Mouse (Mus musculus): ENCODE results near the gene Itpkb. TPM values are rescaled to one million over a fixed set of nuclear protein-coding genes. Genes with fewer than 3 reads are reported as not detected.

Gene Itpkb
- polyA plus RNA-seq, 1 experiment from 2014 or later: 10.9 TPM

DNA sequence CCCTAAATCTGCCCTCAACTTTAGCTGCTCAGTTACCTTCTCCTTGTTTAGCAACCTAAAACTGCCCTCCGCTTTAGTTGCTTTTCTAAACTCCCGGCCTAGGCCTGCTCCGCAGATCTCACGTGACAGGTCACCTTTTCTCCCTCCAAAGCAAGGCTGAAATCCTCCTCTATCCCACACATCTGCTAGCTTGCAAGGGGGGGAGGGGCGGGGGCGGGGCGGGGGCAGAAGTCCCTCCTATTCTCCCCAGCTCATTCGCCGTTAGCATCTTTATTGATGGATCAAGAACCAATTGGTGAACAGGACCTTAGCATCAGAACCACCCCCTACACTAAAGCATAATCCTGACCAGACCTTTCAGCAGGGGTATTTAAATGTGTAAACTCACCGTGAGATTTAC is 10.4 kb upstream of the Itpkb start:
- H3K4me2 ChIP-seq (replicated peaks; ENCODE audit: low read depth, low read length): no peak overlapping the region
- WGBS: 13% methylated on average over 10 of the region's 10 CpGs

DNA sequence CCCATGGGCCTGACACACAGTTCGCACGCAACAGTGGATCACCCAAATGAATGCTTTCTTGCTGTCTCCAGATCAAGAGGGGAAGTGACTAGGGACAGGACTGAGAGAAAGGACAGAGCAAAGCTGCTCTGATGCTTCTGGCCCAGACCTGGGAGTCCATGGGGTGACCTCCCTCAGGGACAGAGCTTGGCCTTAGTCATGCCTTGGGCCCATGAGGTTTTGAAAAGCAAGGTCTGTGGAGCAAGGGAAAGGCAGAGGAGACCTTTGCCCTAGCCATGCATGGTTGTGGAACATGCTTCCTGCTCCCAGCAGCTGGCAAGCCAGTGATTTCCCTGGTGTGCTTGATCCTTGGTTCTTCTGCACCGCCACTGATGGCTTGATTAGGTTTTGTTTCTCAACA is 7.4 kb upstream of the Itpkb start:
- Histone ChIP-seq H3K4me2 (replicated peaks; ENCODE audit: low read depth, low read length) (no peak overlapping the region), H3K36me3 (ENCODE audit: control insufficient read depth, insufficient read depth, low read length) (no peaks in the 10 kb centered on the region), H3K9ac (replicated peaks; ENCODE audit: low read depth, low read length) (no peak overlapping the region), H3K9me3 (ENCODE audit: control insufficient read depth, low read depth, low read length) (no peaks in the 10 kb centered on the region), H3K27me3 (ENCODE audit: control insufficient read depth, insufficient read depth, low read length) (no peaks in the 10 kb centered on the region), H3K4me3 (ENCODE audit: low read depth, low read length) (no peak overlapping the region), H3K4me1 (ENCODE audit: control insufficient read depth, insufficient read depth, low read length) (no peaks in the 10 kb centered on the region), H3K27ac (ENCODE audit: low read length) (no peak overlapping the region)
- WGBS: 94% methylated on average over 3 of the region's 3 CpGs
- ATAC-seq (ENCODE audit: insufficient number of reproducible peaks, insufficient read depth, low FRiP score, low read depth): no peak

More for the DNA sequence above, 10.4 kb upstream of the Itpkb start:
- no peaks in the 10 kb centered on the region for H3K36me3 ChIP-seq (ENCODE audit: control insufficient read depth, insufficient read depth, low read length)
- no peaks in the 10 kb centered on the region for H3K27me3 ChIP-seq (ENCODE audit: control insufficient read depth, insufficient read depth, low read length)
- peaks cover under 1% of the 10 kb centered on the region; the same call in 1 of the 2 replicates for H3K4me1 ChIP-seq (ENCODE audit: control insufficient read depth, insufficient read depth, low read length)
- H3K27ac ChIP-seq (ENCODE audit: low read length): no peak overlapping the region
- H3K9ac ChIP-seq (replicated peaks; ENCODE audit: low read depth, low read length): no peak overlapping the region
- H3K9me3 ChIP-seq (ENCODE audit: control insufficient read depth, low read depth, low read length): no peaks in the 10 kb centered on the region
- H3K4me3 ChIP-seq (ENCODE audit: low read depth, low read length): no peak overlapping the region
- ATAC-seq (ENCODE audit: insufficient number of reproducible peaks, insufficient read depth, low FRiP score, low read depth): no peak; the same call in 1 of the 2 replicates

DNA sequence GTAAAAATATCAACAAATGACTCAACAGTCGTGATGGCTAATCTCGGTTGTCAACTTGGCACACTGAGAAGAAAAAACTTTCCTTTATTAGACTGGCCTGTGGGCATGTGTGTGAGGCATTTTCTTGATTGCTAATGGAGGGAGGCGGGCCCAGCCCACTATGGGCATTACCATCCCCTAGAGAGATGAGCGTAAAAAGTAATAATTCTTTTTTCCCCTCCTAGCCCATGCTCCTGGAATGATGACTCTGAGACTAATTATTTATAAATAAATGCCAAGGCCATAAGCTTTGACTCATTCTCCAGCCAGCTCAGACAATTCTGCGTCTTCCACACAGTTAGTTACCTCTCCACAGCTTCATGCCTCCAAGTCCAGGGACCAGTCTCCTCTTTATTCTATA is 6.8 kb upstream of the Itpkb start:
- no peak for ATAC-seq (ENCODE audit: insufficient number of reproducible peaks, insufficient read depth, low FRiP score, low read depth)
- Histone ChIP-seq H3K27ac (ENCODE audit: low read length) (no peak overlapping the region), H3K9me3 (ENCODE audit: control insufficient read depth, low read depth, low read length) (no peaks in the 10 kb centered on the region), H3K9ac (replicated peaks; ENCODE audit: low read depth, low read length) (no peak overlapping the region), H3K4me3 (ENCODE audit: low read depth, low read length) (no peak overlapping the region), H3K4me1 (ENCODE audit: control insufficient read depth, insufficient read depth, low read length) (no peaks in the 10 kb centered on the region), H3K36me3 (ENCODE audit: control insufficient read depth, insufficient read depth, low read length) (no peaks in the 10 kb centered on the region), H3K4me2 (replicated peaks; ENCODE audit: low read depth, low read length) (no peak overlapping the region), H3K27me3 (ENCODE audit: control insufficient read depth, insufficient read depth, low read length) (no peaks in the 10 kb centered on the region)
- WGBS: 85% methylated on average over 5 of the region's 5 CpGs

DNA sequence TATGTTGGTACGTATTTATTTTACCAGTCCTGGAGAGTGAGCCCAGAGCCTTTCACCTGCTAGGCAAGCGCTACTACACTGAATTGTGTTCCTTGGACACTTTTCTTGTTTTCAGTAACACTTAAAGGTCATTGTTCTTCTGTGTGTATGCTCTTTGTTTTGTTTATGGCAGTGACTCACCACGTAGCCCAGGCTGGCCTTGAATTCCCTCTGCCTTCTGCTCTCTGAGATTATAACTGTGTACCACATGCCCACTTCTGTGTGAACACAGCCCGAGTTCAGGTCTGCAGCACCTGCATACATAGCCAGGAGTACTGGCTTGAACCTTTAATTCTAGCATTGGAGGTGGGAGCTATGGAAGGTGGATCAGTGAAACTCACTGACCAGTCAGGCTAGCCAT is 6.0 kb upstream of the Itpkb start:
- no peak overlapping the region for H3K9ac ChIP-seq (replicated peaks; ENCODE audit: low read depth, low read length)
- H3K27me3 ChIP-seq (ENCODE audit: control insufficient read depth, insufficient read depth, low read length): no peaks in the 10 kb centered on the region
- WGBS: 87% methylated on average over 4 of the region's 4 CpGs
- H3K9me3 ChIP-seq (ENCODE audit: control insufficient read depth, low read depth, low read length): no peaks in the 10 kb centered on the region
- no peaks in the 10 kb centered on the region for H3K36me3 ChIP-seq (ENCODE audit: control insufficient read depth, insufficient read depth, low read length)
- H3K4me2 ChIP-seq (replicated peaks; ENCODE audit: low read depth, low read length): no peak overlapping the region
- no peak overlapping the region for H3K27ac ChIP-seq (ENCODE audit: low read length)
- peaks cover under 1% of the 10 kb centered on the region; the same call in 1 of the 2 replicates for H3K4me1 ChIP-seq (ENCODE audit: control insufficient read depth, insufficient read depth, low read length)
- H3K4me3 ChIP-seq (ENCODE audit: low read depth, low read length): no peak overlapping the region
- ATAC-seq (ENCODE audit: insufficient number of reproducible peaks, insufficient read depth, low FRiP score, low read depth): no peak

DNA sequence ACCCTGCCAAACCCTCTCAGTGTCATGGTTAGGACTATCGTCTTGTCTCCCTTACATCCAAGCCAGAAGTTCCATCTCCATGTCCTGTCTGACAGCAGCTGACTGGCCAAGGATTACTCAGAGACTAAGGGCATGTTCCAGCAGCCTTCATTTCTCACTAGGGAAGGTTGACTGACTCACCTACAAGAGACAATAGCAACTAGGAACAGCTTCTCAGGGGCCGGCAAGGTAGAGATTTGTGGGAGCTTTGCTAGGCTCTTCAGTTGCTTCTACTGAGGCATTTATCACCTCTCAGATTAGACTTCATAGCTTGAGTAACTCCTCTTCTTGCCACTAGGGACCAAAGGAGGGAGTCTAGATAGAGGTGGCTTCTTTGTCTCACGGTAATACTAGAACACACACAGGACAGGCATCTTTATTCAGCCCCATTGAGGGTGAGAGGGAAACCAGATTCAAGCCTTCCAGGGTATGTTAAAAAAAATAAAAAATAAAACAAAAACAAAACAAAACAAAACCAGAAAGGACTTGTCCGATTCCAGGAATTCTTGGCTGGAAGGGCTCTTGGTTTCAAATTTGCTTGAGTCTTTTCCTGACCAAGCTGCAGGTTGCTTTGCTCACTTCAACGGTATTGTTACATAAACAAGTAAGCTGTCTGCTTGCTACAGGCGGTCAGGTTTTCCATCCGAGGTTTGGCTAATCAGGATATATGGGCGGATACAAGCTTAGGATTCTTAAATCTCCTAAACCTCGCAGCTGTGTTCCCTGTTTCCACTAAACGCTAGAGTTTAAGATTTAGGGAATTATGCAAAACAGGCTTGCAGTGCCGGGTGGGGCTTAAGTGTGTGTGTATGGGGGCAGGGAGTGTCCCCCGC is 1.3 kb upstream of the Itpkb start:
- H3K27me3 ChIP-seq (ENCODE audit: control insufficient read depth, insufficient read depth, low read length): no peaks in the 10 kb centered on the region
- ATAC-seq (ENCODE audit: insufficient number of reproducible peaks, insufficient read depth, low FRiP score, low read depth): no peak
- H3K27ac ChIP-seq (ENCODE audit: low read length): peak overlapping the region; percentile 76
- H3K9ac ChIP-seq (replicated peaks; ENCODE audit: low read depth, low read length): no peak overlapping the region
- no peak overlapping the region for H3K4me3 ChIP-seq (ENCODE audit: low read depth, low read length)
- H3K9me3 ChIP-seq (ENCODE audit: control insufficient read depth, low read depth, low read length): no peaks in the 10 kb centered on the region
- H3K4me1 ChIP-seq (ENCODE audit: control insufficient read depth, insufficient read depth, low read length): peaks cover 23% of the 10 kb centered on the region
- peak overlapping the region; percentile 99 for H3K4me2 ChIP-seq (replicated peaks; ENCODE audit: low read depth, low read length)
- WGBS: 16% methylated on average over 12 of the region's 12 CpGs
- H3K36me3 ChIP-seq (ENCODE audit: control insufficient read depth, insufficient read depth, low read length): peaks cover 5% of the 10 kb centered on the region; the same call in 1 of the 2 replicates

DNA sequence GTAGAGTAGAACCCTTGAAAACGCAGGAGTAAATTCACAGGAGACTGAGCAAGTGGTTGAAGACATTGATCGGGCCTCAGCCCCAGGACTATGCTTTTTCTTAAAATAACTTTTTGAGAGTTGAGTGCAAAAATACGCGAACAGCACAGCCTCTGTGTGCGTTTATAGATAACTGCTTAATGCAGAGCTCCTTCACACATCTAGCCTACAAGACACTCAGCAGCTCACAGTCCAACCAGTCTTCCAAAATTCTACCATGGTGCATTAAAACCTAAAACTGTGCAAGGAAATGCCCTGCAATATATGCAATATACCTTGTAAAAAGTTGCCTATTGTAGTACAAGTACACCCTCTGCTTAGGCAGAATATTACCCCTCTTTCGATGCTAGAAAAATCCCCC is 579 bp upstream of the Itpkb start:
- peak overlapping the region; percentile 99 for H3K4me2 ChIP-seq (replicated peaks; ENCODE audit: low read depth, low read length)
- WGBS: 17% methylated on average over 6 of the region's 6 CpGs
- peaks cover 29% of the 10 kb centered on the region for H3K4me1 ChIP-seq (ENCODE audit: control insufficient read depth, insufficient read depth, low read length)
- H3K36me3 ChIP-seq (ENCODE audit: control insufficient read depth, insufficient read depth, low read length): peaks cover 5% of the 10 kb centered on the region; the same call in 1 of the 2 replicates
- no peak overlapping the region for H3K9ac ChIP-seq (replicated peaks; ENCODE audit: low read depth, low read length)
- H3K27ac ChIP-seq (ENCODE audit: low read length): peak overlapping the region; percentile 76
- ATAC-seq (ENCODE audit: insufficient number of reproducible peaks, insufficient read depth, low FRiP score, low read depth): no peak
- H3K4me3 ChIP-seq (ENCODE audit: low read depth, low read length): 0 out of 2 replicates have a peak overlapping the region, but pooled peaks have one; percentile 75
- no peaks in the 10 kb centered on the region for H3K27me3 ChIP-seq (ENCODE audit: control insufficient read depth, insufficient read depth, low read length)
- H3K9me3 ChIP-seq (ENCODE audit: control insufficient read depth, low read depth, low read length): no peaks in the 10 kb centered on the region

DNA sequence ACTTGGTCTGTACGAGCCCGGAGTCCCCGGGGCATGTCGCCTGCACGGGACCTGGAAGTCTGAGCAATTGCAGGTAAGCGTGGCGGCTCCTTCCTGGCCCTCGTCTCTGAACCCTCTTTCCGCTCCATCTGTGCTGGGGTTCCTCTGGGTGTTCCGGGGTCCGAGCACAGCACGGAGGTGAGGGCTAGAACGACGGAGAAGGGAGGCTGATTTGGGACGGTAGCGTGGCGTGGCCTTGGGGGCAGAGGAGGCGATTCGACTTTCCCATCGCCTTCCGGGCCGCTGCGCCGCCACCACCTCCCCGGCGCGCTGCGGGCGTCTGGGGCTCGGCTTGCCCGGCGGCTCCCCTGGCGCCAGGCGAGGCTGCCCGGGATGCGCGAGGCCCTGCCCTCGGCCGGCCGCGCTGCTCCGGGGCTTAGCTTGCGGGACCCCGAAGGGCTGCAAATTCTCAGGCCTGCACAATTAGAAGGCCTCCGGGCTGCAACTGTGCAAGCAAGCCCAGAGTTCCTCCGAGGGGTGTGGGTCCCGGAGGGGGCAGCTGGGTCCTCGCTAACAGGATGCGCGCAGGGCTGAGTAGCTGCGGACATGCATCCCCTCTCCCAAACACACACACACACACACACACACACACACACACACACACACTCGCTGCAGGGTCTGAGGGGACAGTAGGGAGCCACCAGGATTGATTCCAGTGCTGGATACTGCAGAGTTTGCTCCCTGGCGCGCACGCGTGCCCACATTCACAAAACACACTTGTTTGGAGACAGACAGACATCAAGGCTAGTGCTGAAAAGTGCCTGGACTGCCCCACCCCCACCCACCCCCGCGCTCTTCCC is 641 bp downstream of the Itpkb start:
- under 1% methylated on average over 58 of the region's 58 CpGs for WGBS
- Histone ChIP-seq H3K4me3 (ENCODE audit: low read depth, low read length) (peak overlapping the region; percentile 75), H3K27me3 (ENCODE audit: control insufficient read depth, insufficient read depth, low read length) (no peaks in the 10 kb centered on the region), H3K9ac (replicated peaks; ENCODE audit: low read depth, low read length) (peak overlapping the region; percentile 92), H3K4me2 (replicated peaks; ENCODE audit: low read depth, low read length) (peak overlapping the region; percentile 99), H3K36me3 (ENCODE audit: control insufficient read depth, insufficient read depth, low read length) (peaks cover 5% of the 10 kb centered on the region; the same call in 1 of the 2 replicates), H3K27ac (ENCODE audit: low read length) (peak overlapping the region; percentile 95), H3K9me3 (ENCODE audit: control insufficient read depth, low read depth, low read length) (no peaks in the 10 kb centered on the region), H3K4me1 (ENCODE audit: control insufficient read depth, insufficient read depth, low read length) (peaks cover 39% of the 10 kb centered on the region)
- ATAC-seq (ENCODE audit: insufficient number of reproducible peaks, insufficient read depth, low FRiP score, low read depth): peak; percentile 47; the same call in 1 of the 2 replicates

DNA sequence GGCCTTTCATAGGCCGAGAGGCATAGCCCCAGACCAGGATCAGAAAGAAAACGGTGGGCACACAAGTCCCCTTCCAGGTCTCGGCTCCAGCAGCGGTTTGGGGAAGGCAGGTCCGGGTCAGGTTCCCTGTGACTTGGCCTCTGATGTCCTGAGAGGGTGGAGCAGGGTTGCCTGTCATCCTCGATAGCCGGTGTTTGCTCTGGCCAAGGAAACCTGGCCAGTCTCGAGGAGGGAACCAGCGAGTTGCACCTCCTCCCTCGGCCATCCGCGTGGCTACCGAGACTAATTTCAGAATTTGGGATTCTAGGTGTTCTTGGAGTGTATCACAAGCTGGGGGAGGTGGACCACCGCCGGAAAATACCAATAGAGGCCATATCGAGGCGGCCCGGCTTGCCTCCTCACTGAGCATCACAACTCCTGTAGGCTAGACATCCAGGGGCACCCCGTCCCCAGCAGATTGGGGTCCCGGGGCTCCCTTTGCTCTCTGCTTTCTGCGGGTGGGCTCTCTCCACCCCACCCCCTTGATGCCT is 1.3 kb downstream of the Itpkb start:
- WGBS: 1% methylated on average over 21 of the region's 21 CpGs
- Histone ChIP-seq H3K36me3 (ENCODE audit: control insufficient read depth, insufficient read depth, low read length) (peaks cover 5% of the 10 kb centered on the region; the same call in 1 of the 2 replicates), H3K4me2 (replicated peaks; ENCODE audit: low read depth, low read length) (peak overlapping the region; percentile 99), H3K9ac (replicated peaks; ENCODE audit: low read depth, low read length) (peak overlapping the region; percentile 92), H3K9me3 (ENCODE audit: control insufficient read depth, low read depth, low read length) (no peaks in the 10 kb centered on the region), H3K4me1 (ENCODE audit: control insufficient read depth, insufficient read depth, low read length) (peaks cover 39% of the 10 kb centered on the region), H3K4me3 (ENCODE audit: low read depth, low read length) (peak overlapping the region; percentile 75), H3K27ac (ENCODE audit: low read length) (peak overlapping the region; percentile 95; the same call in 1 of the 2 replicates), H3K27me3 (ENCODE audit: control insufficient read depth, insufficient read depth, low read length) (no peaks in the 10 kb centered on the region)
- ATAC-seq (ENCODE audit: insufficient number of reproducible peaks, insufficient read depth, low FRiP score, low read depth): no peak

Data from stomach, embryonic 14.5 days (tissue).